Mouse (Mus musculus): ENCODE data around the gene Chtf18.

- TF ChIP-seq CTCF (IDR thresholded peaks at IDR 0.05; ENCODE audit: borderline replicate concordance, insufficient read depth, low read length) (no peak), POLR2A (IDR thresholded peaks at IDR 0.05; ENCODE audit: low read depth, low read length) (no peak)
These were observed 35.4 kb upstream of the Chtf18 start for GRCm38 (mm10) chr17:25762591-25762990.

Measured in embryonic fibroblast, embryonic 13.5 days (primary cell).